Mouse (Mus musculus) gonadal fat pad, adult 2 months (tissue): ENCODE results near the gene Dcpp3. TPM values are rescaled to one million over a fixed set of nuclear protein-coding genes. Genes with fewer than 3 reads are reported as not detected.
"Not testable (repeated sequence)": the region's sequence is repeated elsewhere in the genome, so short reads cannot be mapped to it uniquely, and the experiment has no call there.

Source experiments
- DNase-seq: peaks from one replicate; pipeline ENCODE4 v3.0.0-alpha.2; 2012; ENCODE audit warnings: low read depth
- polyA plus RNA-seq: library from polyadenylated mRNA; depleted of rRNA; stranded (reverse); fragments of >200 nt; gene quantifications from 2 replicates; pipeline ENCODE4 v1.2.3, GENCODE M21; 2012; rRNA removed

The Dcpp3 gene
- not detected in 2 replicates for polyA plus RNA-seq

GRCm38 (mm10) chr17:23917158-23917557 is at the start of gene Dcpp3:
Dcpp3 (plus strand) TSS chr17:23917458.
- not testable (repeated sequence) for DNase-seq

- DNase-seq = no peak
These were observed 49.5 kb upstream of the Dcpp3 start, which contains the start of gene Prss21 for GRCm38 (mm10) chr17:23867756-23868155. Prss21 (plus strand) TSS chr17:23868056.

GRCm38 (mm10) chr17:23868513-23868912 is 48.7 kb upstream of the Dcpp3 start:
- no peak for DNase-seq

GRCm38 (mm10) chr17:23873884-23874856 is 43.1 kb upstream of the Dcpp3 start:
- no peak for DNase-seq

GRCm38 (mm10) chr17:23876741-23877140 is 40.5 kb upstream of the Dcpp3 start:
- no peak for DNase-seq

- DNase-seq = no peak
These were observed 40.1 kb upstream of the Dcpp3 start for GRCm38 (mm10) chr17:23877166-23877565.

GRCm38 (mm10) chr17:23880576-23880975 is 36.7 kb upstream of the Dcpp3 start, which contains the start of the genes Dcpp1 and Dcpp2:
Dcpp1 (plus strand) TSS chr17:23880876.
Dcpp2 (plus strand) TSS chr17:23880880.
- not testable (repeated sequence) for DNase-seq

- no peak for DNase-seq
These were observed 7.3 kb downstream of the Dcpp3 start for GRCm38 (mm10) chr17:23924531-23925007.

- no peak for DNase-seq
These were observed 7.8 kb downstream of the Dcpp3 start for GRCm38 (mm10) chr17:23925090-23925493.

- DNase-seq = no peak
These were observed 13.9 kb downstream of the Dcpp3 start for GRCm38 (mm10) chr17:23931157-23931556.

GRCm38 (mm10) chr17:23941372-23941771 is 24.1 kb downstream of the Dcpp3 start, which contains the start of gene Sbp:
Sbp (plus strand) TSS chr17:23941672.
- DNase-seq = no peak

GRCm38 (mm10) chr17:23947486-23947885 is 30.2 kb downstream of the Dcpp3 start:
- not testable (repeated sequence) for DNase-seq

GRCm38 (mm10) chr17:23949068-23949467 is 31.8 kb downstream of the Dcpp3 start:
- no peak for DNase-seq

- peak; percentile 86 for DNase-seq
These were observed 33.6 kb downstream of the Dcpp3 start for GRCm38 (mm10) chr17:23950828-23951227.

- no peak for DNase-seq
These were observed 37.9 kb downstream of the Dcpp3 start, which contains the start of gene Sbpl for GRCm38 (mm10) chr17:23955174-23955573. Sbpl (minus strand) TSS chr17:23955274.

GRCm38 (mm10) chr17:23960084-23960738 is 43.0 kb downstream of the Dcpp3 start:
- no peak for DNase-seq

- DNase-seq = no peak
These were observed 44.4 kb downstream of the Dcpp3 start for GRCm38 (mm10) chr17:23961573-23962122.

- no peak for DNase-seq
These were observed 48.7 kb downstream of the Dcpp3 start for GRCm38 (mm10) chr17:23965805-23966425.

GRCm38 (mm10) chr17:23966658-23967401 is 49.6 kb downstream of the Dcpp3 start:
- peak; percentile 90 for DNase-seq

- DNase-seq = no peak
These were observed 51.5 kb downstream of the Dcpp3 start for GRCm38 (mm10) chr17:23968780-23969179.
